Mouse (Mus musculus): ENCODE data around the gene Tmem120a.

Gene Tmem120a

GRCm38 (mm10) chr5:135743741-135744609, at the start of gene Tmem120a:
TSS of gene Tmem120a (minus strand) at chr5:135744448.
- peak; percentile 96 for DNase-seq

- no peak for DNase-seq
Observed at GRCm38 (mm10) chr5:135782901-135783300, 38.7 kb upstream of the Tmem120a start.

GRCm38 (mm10) chr5:135780331-135780730, 36.1 kb upstream of the Tmem120a start:
- no peak for DNase-seq

GRCm38 (mm10) chr5:135778471-135779445, 34.5 kb upstream of the Tmem120a start, which contains the start of gene Mdh2:
TSS of gene Mdh2 (plus strand) at chr5:135778480.
- DNase-seq, result peak; percentile 100

GRCm38 (mm10) chr5:135777796-135778470, 33.7 kb upstream of the Tmem120a start, which contains the start of gene Styxl1:
TSS of gene Styxl1 (minus strand) at chr5:135778385.
- no peak for DNase-seq

GRCm38 (mm10) chr5:135776546-135776945, 32.3 kb upstream of the Tmem120a start:
- peak; percentile 66 for DNase-seq

GRCm38 (mm10) chr5:135772519-135772918, 28.3 kb upstream of the Tmem120a start:
- no peak for DNase-seq

- DNase-seq, result no peak
Observed at GRCm38 (mm10) chr5:135764971-135765370, 20.7 kb upstream of the Tmem120a start.

- no peak for DNase-seq
Observed at GRCm38 (mm10) chr5:135763526-135763925, 19.3 kb upstream of the Tmem120a start.

GRCm38 (mm10) chr5:135761881-135762280, 17.6 kb upstream of the Tmem120a start:
- DNase-seq, result no peak

GRCm38 (mm10) chr5:135751595-135751994, 7.3 kb upstream of the Tmem120a start:
- DNase-seq, result no peak

- DNase-seq, result no peak
Observed at GRCm38 (mm10) chr5:135751041-135751440, 6.8 kb upstream of the Tmem120a start.

- no peak for DNase-seq
Observed at GRCm38 (mm10) chr5:135744742-135745141, 494 bp upstream of the Tmem120a start.

GRCm38 (mm10) chr5:135742941-135743740, 1.1 kb downstream of the Tmem120a start:
- peak; percentile 78 for DNase-seq

- peak; percentile 77 for DNase-seq
Observed at GRCm38 (mm10) chr5:135742156-135742555, 2.1 kb downstream of the Tmem120a start.

GRCm38 (mm10) chr5:135738266-135738665, 6.0 kb downstream of the Tmem120a start:
- DNase-seq, result no peak

GRCm38 (mm10) chr5:135737154-135737553, 7.1 kb downstream of the Tmem120a start:
- DNase-seq, result no peak

- no peak for DNase-seq
Observed at GRCm38 (mm10) chr5:135736544-135736943, 7.7 kb downstream of the Tmem120a start.

- no peak for DNase-seq
Observed at GRCm38 (mm10) chr5:135735741-135736140, 8.5 kb downstream of the Tmem120a start.

- DNase-seq, result no peak
Observed at GRCm38 (mm10) chr5:135734057-135734680, 10.1 kb downstream of the Tmem120a start.

GRCm38 (mm10) chr5:135733071-135733470, 11.2 kb downstream of the Tmem120a start:
- DNase-seq, result no peak

All from kidney, adult 11 months (tissue).